Mouse (Mus musculus): ENCODE data around the gene Usp32.

DNA sequence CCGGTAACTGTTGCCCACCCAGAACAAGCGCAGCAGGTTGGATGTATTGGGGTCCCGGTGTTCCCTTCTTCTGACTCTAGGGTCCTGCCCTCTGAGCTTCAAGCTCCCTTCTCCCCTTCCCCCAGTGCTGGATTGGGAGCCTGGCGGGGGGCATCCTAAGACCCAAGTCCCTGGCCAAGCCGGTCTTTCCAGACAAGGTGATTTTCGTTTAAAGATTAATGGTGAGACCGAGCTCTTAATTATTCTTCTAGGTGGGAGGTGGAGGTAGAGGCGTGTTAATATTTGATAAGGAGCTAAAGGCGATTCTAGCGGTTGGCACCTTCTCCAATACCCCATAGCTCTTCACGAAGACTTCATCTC is 181.7 kb downstream of the Usp32 start:
- TF ChIP-seq CTCF (IDR thresholded peaks at IDR 0.05; ENCODE audit: low read depth, low read length) (no peak), TAL1 (conservative IDR thresholded peaks at IDR 0.05; ENCODE audit: low read depth, low read length) (no peak), GATA1 (IDR thresholded peaks at IDR 0.05; ENCODE audit: borderline replicate concordance, low read length) (no peak), POLR2AphosphoS5 (IDR thresholded peaks at IDR 0.05; ENCODE audit: insufficient replicate concordance, low read depth, low read length) (no peak), GATA2 (IDR thresholded peaks at IDR 0.05; ENCODE audit: borderline replicate concordance, low read depth, low read length) (no peak)
